Mouse (Mus musculus) R1 (cell line): ENCODE measurements around the gene Ccdc169.

ENCODE experiments used
- DNase-seq: peaks from one replicate; pipeline ENCODE4 v3.0.0-alpha.2; 2018; ENCODE audit warnings: low read depth, low spot score

Gene Ccdc169

DNA sequence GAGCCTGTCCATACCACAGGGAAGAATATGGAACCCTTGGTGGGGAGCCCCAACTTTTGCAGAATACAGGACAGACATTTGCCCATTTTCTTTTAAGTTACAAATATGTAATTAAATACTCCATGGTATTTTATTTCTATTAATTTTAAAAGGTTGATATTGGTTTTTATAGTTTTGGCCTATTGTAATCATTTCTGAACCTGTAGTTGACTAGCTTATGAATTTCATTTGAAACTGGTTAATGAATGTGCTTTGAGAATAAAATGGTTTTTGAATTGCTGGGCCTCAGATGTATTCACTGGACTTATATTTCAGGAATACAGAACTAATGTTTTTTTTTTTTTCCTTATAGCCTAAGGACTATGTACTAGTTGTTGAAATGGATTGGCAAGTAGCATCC lies at the start of gene Ccdc169:
TSS of gene Ccdc169 (plus strand) at position 301 of the 400 bp plus-strand sequence.
- DNase-seq, result no peak

DNA sequence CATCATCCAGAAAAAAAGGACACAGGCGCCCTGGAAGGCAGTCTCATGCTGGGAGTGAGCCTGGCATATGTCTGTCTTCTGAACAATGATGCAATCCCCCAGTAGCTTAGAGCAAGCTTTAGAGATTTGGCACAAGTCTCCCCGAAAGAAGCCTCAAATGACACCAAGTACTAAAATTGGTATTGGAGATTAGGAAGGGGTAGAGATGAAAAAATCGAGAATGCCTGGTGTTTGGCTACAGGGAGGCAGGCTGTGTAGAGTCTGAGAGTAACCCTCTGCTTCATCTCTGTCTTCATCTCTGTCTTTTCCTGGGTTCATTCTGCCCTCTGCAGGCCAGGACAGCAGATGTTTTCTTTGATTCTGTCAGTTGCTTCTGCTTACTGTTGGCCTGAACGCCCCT lies 49.8 kb upstream of the Ccdc169 start:
- DNase-seq, result no peak

DNA sequence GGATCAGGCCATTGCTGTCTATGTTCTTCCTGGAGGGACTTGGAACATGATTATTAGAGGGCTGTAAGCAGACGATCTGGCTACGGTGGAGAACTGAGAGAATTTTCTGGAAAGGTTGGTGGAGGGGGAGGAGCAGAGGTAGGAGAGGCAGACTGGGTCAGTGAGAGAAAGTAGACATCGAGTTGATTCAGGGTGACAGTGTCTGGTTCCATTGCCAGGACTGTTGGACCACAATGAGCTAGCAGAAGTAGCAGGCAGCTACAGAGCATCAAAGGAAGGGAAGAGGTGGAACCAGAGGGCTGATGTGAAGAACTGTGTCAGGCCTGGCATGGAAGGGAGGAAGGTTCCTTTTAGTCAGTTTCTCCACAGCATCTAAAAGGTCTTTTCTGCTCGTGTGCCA lies 48.8 kb upstream of the Ccdc169 start:
- no peak for DNase-seq

DNA sequence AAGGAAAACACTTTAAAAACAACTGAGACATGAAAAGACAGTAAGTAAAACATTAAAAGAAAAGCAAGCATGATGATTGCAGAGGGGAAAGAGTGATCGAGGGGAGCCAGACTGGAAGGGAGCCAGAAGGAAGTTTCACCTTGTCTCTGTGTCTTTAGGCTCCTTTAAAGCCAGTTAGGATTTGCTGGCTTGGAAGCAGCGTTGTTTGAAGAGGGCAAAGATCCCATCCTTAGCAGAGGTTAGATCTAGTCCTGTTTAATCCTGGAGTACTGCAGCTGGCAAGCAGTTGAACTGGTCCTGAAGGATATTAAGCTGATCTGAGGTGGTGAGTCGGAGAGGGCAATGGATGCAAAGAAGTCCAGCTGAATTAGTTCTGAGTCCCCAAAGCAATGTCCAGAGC lies 48.3 kb upstream of the Ccdc169 start:
- no peak for DNase-seq

GRCm38 (mm10) chr3:55089291-55089690 lies 47.8 kb upstream of the Ccdc169 start:
- DNase-seq, result no peak

DNA sequence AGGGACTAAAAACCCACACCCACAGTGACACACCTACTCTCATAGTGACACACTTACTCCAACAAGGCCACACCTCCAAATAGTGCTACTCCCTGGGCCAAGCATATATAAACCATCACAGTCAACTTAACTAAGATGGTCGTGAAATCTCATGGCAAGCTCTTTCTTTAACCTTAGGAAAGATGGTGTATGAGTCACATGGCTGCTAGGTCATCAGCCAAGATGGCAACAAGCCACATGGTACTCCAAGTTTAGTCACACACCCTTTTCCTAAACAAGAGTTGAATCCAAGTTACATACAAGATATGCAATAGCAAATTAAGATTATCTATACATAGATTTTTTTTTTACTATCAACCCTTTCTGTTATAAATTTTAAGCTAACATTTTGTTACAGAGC lies 44.0 kb upstream of the Ccdc169 start:
- no peak for DNase-seq

DNA sequence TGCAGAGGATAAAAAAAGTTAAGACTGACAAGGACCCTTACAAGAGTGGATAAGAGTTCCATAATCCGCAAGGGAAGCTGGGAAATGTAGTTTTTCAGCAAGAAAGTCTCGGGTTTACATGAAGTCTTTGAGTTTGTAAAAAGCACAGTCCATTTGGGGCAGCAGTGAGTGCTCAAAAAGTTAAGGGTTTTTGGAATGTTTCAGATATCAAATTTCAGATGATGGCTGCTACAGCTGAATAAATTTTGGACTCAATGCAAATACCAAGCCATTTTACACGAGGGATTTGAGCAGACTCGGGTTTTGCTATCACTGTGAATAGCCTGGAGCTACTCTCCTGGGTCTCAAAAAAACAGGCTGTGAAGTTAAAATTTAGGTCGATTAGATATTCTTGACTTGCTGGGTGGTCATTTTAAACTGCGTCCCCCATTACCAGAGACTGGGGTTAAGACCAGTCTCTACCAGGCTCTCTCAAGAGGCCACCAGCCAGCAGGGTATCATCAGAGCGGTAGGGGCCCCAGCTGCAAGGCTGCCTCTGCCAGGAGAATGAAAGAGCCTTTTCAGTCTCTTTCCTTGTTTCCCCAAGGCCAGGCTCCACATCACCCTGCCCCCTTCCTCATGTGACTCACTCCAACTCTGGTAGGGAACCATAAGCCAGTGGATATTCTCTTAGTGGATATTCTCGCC lies 41.0 kb upstream of the Ccdc169 start:
- DNase-seq, result peak; percentile 27

DNA sequence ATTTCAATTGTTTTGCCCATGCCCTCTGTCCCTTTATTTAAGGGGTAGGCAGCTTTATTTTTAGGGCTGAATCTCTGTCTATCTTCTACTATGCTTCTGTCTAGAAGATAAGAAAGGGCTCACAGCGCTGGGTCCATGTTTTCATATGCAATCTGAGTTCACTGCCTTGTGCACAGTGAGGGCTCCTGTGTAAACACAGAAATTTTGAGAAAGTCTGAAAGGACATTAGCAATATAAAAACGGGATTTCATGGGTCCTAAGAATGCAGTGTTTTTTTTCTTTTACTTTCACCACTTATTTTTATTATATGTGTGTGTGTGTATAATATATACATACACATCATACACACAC lies 40.5 kb upstream of the Ccdc169 start:
- DNase-seq, result no peak

DNA sequence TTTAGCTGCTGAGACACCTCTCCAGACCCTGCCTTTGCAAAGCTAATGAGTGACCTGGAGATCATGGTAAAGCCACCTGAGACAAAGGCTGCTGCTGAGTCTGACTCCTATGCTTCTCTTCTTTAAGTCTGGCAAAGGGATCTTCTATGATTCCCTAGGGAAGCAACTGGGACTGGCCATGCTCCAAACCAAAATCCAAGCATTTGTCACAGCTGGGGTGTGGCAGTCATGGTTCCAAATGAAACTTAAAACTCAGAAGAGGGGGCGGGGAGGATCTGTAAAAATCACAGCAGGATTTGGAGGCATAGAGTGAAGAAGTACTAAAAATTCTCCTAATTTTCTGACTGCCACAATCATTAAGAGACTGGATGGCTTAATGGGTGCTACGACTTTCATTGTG lies 40.0 kb upstream of the Ccdc169 start:
- DNase-seq, result no peak

DNA sequence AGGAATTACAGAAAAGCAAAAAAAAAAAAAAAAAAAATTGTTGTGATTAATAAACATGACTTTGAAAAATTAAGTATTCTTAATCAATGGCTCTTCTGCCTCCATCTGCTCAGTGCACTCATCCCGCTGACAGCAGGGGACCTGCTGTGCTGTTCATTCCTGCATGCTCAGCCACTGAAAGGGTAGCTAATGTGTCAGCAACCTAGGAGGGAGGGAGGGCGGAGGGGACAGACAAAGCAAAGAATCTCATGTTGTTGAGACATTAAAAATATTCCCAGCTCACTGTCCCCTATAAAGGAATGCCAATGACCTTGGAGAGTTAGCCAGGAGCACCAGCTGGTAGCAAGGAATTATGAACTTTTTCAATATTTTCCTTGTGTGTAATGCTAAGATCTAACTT lies 39.1 kb upstream of the Ccdc169 start:
- peak; percentile 10 for DNase-seq

DNA sequence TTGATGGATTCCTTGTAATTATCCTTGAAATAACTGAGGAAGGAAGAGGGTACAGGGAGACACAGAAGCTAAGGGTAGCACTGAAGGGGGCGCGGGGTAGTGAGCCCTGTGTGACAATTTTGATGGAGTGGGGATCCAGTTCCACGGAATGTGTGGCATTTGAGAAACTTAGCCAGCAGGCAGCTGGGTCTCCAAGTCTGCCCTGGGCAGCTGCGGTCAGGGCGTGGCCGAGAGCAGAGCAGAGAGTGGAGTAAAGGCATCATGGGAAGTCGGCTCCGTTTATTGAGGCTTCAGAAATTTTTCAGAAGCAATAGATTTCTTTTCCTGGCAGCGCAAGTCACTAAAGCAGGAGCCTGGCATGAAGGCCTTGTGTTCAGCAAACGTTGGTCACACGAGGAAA lies 38.1 kb upstream of the Ccdc169 start:
- DNase-seq, result no peak

DNA sequence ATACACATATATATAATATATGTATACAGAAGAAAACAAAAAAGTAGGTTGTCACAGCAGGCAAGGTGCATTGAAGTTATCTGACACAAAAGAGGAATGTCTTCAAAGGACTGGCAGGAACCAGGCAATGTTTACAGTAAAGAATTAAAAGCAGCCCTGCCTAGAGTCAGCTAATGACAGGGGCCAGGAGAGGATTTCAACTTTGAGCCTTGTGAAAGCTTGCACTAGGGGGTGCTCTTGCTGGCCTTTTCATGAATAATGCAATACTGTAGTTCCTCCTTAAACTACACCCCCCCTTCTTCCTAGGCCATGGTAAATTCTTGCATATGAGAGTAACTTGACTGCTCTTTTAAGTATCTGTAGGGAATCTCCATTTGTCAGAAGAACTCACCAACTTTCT lies 36.0 kb upstream of the Ccdc169 start:
- peak; percentile 35 for DNase-seq

- DNase-seq, result no peak
Measured at GRCm38 (mm10) chr3:55105372-55106023, 31.6 kb upstream of the Ccdc169 start.

- no peak for DNase-seq
Measured at GRCm38 (mm10) chr3:55106051-55106450, 31.1 kb upstream of the Ccdc169 start.

GRCm38 (mm10) chr3:55109097-55109496 lies 28.0 kb upstream of the Ccdc169 start:
- DNase-seq, result no peak

DNA sequence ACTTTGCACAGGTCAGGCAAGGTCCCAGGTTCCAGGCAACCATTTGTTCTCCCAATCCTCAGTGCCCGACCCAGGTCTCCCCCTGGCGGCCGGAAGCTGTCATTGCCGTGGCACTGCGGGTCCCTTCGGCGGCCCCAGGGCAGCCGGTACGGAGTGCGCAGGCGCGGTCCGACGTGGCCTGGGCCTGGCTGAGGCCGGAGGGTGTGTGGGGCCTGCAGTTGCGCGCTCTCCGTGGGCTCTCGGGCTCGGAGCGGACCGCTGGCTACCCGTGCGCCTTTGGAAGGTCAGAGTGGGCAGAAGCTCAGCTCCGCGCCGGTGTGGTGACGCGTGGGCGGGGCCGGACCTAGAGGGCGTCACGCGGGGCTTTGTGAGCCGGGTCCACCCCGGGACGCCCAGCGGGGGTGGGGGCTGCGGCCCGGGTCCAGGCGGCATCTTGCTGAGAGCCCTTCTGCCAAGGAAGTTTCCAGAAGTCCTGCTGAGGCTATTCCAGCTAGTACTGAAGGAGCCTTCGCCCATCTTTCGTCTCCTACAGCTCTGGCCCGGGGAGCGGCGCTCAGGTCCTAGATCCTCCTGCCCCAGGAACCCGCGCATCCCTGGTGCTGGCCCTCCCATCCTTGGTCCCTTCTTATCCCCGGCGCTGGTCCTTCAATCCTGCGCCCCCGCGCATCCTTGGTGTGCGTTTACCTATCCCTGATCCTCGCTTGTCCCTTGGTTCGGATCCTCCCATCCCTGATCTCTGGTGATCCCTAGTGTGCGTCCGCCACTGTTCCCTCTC lies 25.0 kb upstream of the Ccdc169 start, which contains the start of gene Spg20:
TSS of gene Spg20 (plus strand) at position 174 of the 775 bp plus-strand sequence.
- peak; percentile 87 for DNase-seq

DNA sequence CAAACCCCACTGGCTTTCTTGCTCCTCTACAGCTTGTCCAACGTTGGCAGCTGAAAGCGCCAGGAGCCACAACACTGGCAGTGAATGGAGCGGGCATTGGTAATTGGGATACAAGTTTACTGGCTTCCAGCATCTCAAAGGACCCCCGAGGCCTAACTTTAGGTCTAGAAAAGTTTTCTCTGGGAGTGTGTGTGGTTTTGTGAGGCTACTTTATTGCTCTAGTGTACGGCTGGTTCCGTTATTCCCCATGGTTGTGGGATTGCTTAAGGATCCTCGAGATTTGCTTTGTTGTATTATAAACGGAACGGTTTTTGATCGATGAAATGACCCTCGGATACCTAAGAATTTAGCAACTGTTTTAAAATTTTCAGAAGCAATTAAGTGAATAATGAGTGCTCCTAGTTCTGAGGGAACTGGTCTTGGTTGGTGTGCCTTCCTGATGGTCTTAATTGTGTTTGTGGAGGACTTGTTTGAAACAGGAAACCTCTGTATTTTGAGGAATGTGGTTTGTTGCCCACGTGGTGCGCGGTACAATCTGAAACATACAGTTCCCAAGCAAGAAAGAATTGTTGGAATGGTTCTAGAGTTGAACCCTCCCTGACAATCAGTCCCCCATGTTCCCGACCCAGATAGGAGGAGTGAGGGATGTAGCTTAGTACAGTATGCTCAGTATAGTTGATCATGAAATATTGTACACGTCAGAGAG lies 24.3 kb upstream of the Ccdc169 start:
- DNase-seq, result no peak

GRCm38 (mm10) chr3:55114313-55115065 lies 22.6 kb upstream of the Ccdc169 start:
- no peak for DNase-seq

DNA sequence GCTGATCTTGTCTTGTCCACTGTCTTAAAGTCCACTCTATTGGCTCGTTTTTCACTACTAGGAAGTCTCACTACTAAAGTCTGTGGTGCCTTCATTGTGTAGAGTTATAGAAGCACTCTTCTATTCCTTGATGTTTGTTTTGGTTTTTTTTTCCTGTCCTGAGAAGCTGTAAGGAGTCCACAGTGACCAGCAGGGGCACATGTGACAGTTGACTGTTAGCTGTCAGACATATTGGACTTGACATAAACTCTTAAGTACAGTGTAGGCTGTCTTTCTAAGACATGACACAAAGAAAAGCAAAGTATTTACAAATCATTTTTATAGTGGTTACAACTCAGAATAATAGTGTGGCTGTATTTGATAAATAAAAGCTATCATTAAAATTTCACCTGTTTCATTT lies 22.1 kb upstream of the Ccdc169 start:
- no peak for DNase-seq

GRCm38 (mm10) chr3:55115989-55116388 lies 21.1 kb upstream of the Ccdc169 start:
- DNase-seq, result no peak

- DNase-seq, result no peak
Measured at GRCm38 (mm10) chr3:55119275-55119898, 17.8 kb upstream of the Ccdc169 start.
